Mouse (Mus musculus): ENCODE measurements around the gene Tgfb2. TPM values are rescaled to one million over a fixed set of nuclear protein-coding genes. Genes with fewer than 3 reads are reported as not detected.

Gene Tgfb2
- polyA plus RNA-seq, 1 experiment from 2014 or later = 69.0 TPM

DNA sequence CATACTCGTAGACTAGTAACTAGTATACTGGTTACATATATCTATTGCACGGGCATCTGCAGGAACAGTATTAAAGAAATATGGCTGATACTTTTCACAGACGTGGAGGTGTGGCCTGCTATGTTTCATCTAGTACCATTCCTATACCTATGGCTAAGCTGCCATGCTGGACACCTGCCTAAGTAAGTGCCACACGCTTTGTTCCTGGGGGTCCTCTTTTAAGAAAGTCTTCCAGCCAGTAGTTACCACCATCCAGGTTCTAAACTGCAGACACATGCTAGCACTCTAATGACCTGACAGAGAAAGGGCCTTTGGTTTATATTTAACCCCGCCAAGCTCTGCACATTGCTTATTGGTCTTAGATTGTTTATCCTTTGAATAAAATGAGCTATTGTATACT is 95.3 kb downstream of the Tgfb2 start:
- no peak overlapping the region for H3K4me2 ChIP-seq
- no peak overlapping the region for H3K9ac ChIP-seq
- peak overlapping the region; percentile 86 for H3K27ac ChIP-seq (ENCODE audit: poor library complexity, severe bottlenecking)
- no peaks in the 10 kb centered on the region for H3K9me3 ChIP-seq (replicated peaks)
- 82% methylated on average over 5 of the region's 5 CpGs for WGBS
- no peak for ATAC-seq (ENCODE audit: insufficient number of reproducible peaks, low FRiP score)
- H3K36me3 ChIP-seq = no peaks in the 10 kb centered on the region
- H3K4me3 ChIP-seq = no peak overlapping the region
- peaks cover 33% of the 10 kb centered on the region for H3K4me1 ChIP-seq (replicated peaks)
- H3K27me3 ChIP-seq (replicated peaks) = no peaks in the 10 kb centered on the region

GRCm38 (mm10) chr1:186609793-186610233 is 96.0 kb downstream of the Tgfb2 start:
- H3K27me3 ChIP-seq (replicated peaks) = no peaks in the 10 kb centered on the region
- H3K9me3 ChIP-seq (replicated peaks) = no peaks in the 10 kb centered on the region
- peak overlapping the region; percentile 7; the same call in 1 of the 2 replicates for H3K4me3 ChIP-seq
- peaks cover 33% of the 10 kb centered on the region for H3K4me1 ChIP-seq (replicated peaks)
- peak overlapping the region; percentile 47; the same call in 1 of the 2 replicates for H3K9ac ChIP-seq
- H3K27ac ChIP-seq (ENCODE audit: poor library complexity, severe bottlenecking) = peak overlapping the region; percentile 86
- peak overlapping the region; percentile 61 for H3K4me2 ChIP-seq
- 14% methylated on average over 8 of the region's 10 CpGs for WGBS
- ATAC-seq (ENCODE audit: insufficient number of reproducible peaks, low FRiP score) = peak; percentile 83
- no peaks in the 10 kb centered on the region for H3K36me3 ChIP-seq

DNA sequence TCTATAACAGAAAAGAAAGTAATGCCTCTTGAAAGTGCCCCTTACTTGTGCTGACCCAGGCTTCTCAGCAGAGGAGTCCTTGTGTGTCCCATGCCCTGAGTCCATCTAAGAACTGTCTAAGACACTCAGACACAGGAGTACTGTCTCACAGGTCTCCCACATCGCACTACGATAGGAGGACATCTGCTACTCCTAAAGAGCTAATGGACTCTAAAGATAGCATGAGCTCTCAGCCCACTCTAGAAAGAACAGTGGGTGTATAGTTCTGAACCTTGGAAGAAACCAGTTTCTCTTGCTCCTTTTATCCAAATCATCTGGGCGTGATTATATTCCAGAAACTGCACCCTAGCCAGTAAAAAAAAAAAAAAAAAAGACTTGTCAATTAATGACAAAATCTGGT is 97.7 kb downstream of the Tgfb2 start:
- H3K4me3 ChIP-seq = no peak overlapping the region
- WGBS = 61% methylated on average over 3 of the region's 3 CpGs
- H3K9me3 ChIP-seq (replicated peaks) = no peaks in the 10 kb centered on the region
- no peak for ATAC-seq (ENCODE audit: insufficient number of reproducible peaks, low FRiP score)
- no peak overlapping the region for H3K27ac ChIP-seq (ENCODE audit: poor library complexity, severe bottlenecking)
- H3K27me3 ChIP-seq (replicated peaks) = no peaks in the 10 kb centered on the region
- H3K4me1 ChIP-seq (replicated peaks) = peaks cover 33% of the 10 kb centered on the region
- no peak overlapping the region for H3K9ac ChIP-seq
- H3K36me3 ChIP-seq = no peaks in the 10 kb centered on the region
- no peak overlapping the region for H3K4me2 ChIP-seq

DNA sequence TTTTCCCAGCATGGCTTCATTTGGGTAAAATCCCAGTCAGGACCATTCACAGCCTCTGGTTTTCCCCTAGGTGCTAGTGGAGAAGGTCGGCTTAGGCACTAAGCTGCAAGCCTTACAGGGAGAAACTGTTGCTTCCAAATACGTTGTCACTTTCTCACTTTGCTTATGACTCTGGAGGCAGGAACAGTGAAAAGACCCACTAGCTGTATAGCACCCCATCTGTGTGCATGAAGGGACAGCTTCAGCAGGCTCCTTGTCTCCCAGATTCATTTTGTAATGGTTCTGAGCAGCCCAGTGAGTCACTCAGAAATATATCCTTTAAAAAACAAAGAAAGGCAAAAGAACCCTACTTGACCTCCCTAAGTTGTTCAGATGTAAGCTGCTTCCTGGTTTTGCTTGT is 100.2 kb downstream of the Tgfb2 start:
- Histone ChIP-seq H3K9ac (no peak overlapping the region), H3K4me2 (no peak overlapping the region), H3K27me3 (replicated peaks) (no peaks in the 10 kb centered on the region), H3K36me3 (0 out of 2 replicates have a peak, but pooled peaks cover 3% of the 10 kb centered on the region), H3K9me3 (replicated peaks) (no peaks in the 10 kb centered on the region), H3K4me1 (replicated peaks) (peaks cover 32% of the 10 kb centered on the region), H3K27ac (ENCODE audit: poor library complexity, severe bottlenecking) (peak overlapping the region; percentile 45), H3K4me3 (no peak overlapping the region)
- 35% methylated on average over 2 of the region's 2 CpGs for WGBS
- no peak for ATAC-seq (ENCODE audit: insufficient number of reproducible peaks, low FRiP score)

- H3K4me2 ChIP-seq = no peak overlapping the region
- H3K4me3 ChIP-seq = no peak overlapping the region
- H3K9ac ChIP-seq = no peak overlapping the region
- no peaks in the 10 kb centered on the region for H3K27me3 ChIP-seq (replicated peaks)
- peaks cover 18% of the 10 kb centered on the region for H3K4me1 ChIP-seq (replicated peaks)
- WGBS = 90% methylated on average over 5 of the region's 5 CpGs
- no peak overlapping the region for H3K27ac ChIP-seq (ENCODE audit: poor library complexity, severe bottlenecking)
- no peak for ATAC-seq (ENCODE audit: insufficient number of reproducible peaks, low FRiP score)
- H3K9me3 ChIP-seq (replicated peaks) = no peaks in the 10 kb centered on the region
- H3K36me3 ChIP-seq = 0 out of 2 replicates have a peak, but pooled peaks cover 7% of the 10 kb centered on the region
These were observed 101.7 kb downstream of the Tgfb2 start for GRCm38 (mm10) chr1:186604124-186604523.

DNA sequence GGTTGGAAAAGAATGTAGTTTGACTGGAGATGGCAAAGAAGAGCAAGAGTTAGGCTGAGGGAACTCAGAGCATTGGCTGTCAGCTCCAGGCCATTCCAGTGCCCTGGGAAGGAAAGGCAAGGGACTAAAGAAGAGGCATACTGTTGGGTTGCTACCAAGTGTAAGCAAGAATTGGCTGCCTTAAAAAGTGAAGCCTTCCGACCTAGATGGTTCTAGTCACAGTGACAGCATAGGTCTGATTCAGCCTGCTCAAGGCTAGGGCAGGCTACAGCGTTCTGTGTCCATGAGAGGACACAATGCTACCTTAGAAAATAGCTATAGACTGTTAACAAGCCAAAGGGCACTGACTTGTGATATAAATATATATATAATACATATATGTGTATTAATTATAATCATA is 117.6 kb downstream of the Tgfb2 start:
- Histone ChIP-seq H3K36me3 (0 out of 2 replicates have a peak, but pooled peaks cover 5% of the 10 kb centered on the region), H3K4me1 (replicated peaks) (peaks cover 51% of the 10 kb centered on the region), H3K27ac (ENCODE audit: poor library complexity, severe bottlenecking) (peak overlapping the region; percentile 91), H3K9me3 (replicated peaks) (no peaks in the 10 kb centered on the region), H3K4me2 (peak overlapping the region; percentile 40), H3K4me3 (no peak overlapping the region), H3K27me3 (replicated peaks) (no peaks in the 10 kb centered on the region), H3K9ac (no peak overlapping the region)
- 78% methylated on average over 2 of the region's 2 CpGs for WGBS
- ATAC-seq (ENCODE audit: insufficient number of reproducible peaks, low FRiP score) = no peak

DNA sequence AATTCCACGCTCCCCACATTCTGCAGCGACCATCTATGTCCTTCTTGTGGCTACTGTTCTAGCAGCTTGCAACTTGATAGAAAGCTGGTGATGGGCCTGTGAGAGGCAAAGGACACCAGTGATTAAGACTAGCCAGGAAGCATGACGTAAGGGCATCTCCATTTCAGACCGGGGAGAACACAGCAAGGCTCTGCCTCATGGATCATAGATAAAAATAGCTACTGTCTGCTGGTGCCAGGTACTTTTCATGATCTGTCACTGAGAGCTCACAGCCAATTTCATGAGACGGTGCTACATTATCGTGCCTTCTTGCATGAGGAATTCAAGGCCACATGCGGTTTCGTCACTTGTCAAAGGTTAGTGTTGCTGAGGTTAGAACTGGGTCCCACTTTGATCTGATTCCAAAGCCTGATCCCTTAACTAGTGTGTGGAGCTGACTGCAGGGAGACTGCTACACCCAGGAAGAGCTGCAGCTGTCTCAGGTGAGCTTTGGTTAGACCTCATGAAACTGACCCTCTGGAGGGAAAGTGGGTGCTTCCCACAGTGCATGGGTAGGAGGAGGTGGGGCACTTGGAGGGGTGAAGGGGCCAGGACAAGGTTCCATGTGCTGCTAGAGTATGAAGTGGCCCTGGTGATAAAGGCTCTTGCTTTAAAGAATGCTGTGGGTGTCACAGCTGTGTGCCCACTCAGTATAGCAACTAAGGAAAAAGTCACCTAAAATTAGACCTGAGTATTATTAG is 118.6 kb downstream of the Tgfb2 start:
- ATAC-seq (ENCODE audit: insufficient number of reproducible peaks, low FRiP score) = peak; percentile 77
- no peaks in the 10 kb centered on the region for H3K27me3 ChIP-seq (replicated peaks)
- 21% methylated on average over 8 of the region's 8 CpGs for WGBS
- peak overlapping the region; percentile 15; the same call in 1 of the 2 replicates for H3K4me3 ChIP-seq
- peak overlapping the region; percentile 52 for H3K4me2 ChIP-seq
- peaks cover 52% of the 10 kb centered on the region for H3K4me1 ChIP-seq (replicated peaks)
- H3K36me3 ChIP-seq = 0 out of 2 replicates have a peak, but pooled peaks cover 5% of the 10 kb centered on the region
- H3K27ac ChIP-seq (ENCODE audit: poor library complexity, severe bottlenecking) = peak overlapping the region; percentile 91
- H3K9ac ChIP-seq = peak overlapping the region; percentile 51; the same call in 1 of the 2 replicates
- H3K9me3 ChIP-seq (replicated peaks) = no peaks in the 10 kb centered on the region

DNA sequence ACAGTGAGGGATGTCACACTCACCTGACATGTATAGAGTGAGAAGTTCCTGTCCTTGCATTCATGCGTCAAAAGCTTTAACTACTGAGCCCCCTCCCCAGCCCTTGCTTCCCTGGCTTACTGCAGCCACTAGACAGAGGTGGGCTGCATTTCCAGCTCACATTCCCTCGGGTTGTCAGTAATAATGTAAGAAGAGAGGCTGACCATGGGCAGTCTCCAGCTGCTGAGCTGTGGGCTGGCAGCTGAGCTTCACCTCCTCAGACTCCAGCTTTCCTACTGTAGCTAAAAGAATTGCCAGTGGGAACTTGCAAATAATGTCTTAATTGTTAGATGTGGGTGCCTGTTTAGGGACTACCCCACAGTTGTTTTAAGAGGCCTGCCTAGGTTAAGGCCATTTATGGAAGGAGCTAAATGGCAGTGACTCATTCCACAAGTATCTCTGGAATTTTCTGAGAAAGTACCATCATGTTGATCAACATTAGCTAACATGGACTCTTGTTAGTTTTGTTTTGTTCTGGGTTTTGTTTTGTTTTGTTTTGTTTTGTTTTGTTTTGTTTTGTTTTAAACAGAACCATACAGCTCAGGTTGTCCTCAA is 120.1 kb downstream of the Tgfb2 start:
- Histone ChIP-seq H3K4me3 (no peak overlapping the region), H3K4me2 (no peak overlapping the region), H3K27me3 (replicated peaks) (no peaks in the 10 kb centered on the region), H3K9me3 (replicated peaks) (no peaks in the 10 kb centered on the region), H3K36me3 (no peaks in the 10 kb centered on the region), H3K9ac (peak overlapping the region; percentile 28; the same call in 1 of the 2 replicates), H3K27ac (ENCODE audit: poor library complexity, severe bottlenecking) (peak overlapping the region; percentile 91), H3K4me1 (replicated peaks) (peaks cover 63% of the 10 kb centered on the region)
- WGBS = 36% methylated on average over 2 of the region's 2 CpGs
- no peak for ATAC-seq (ENCODE audit: insufficient number of reproducible peaks, low FRiP score)

GRCm38 (mm10) chr1:186583933-186584332 is 121.9 kb downstream of the Tgfb2 start:
- Histone ChIP-seq H3K27ac (ENCODE audit: poor library complexity, severe bottlenecking) (no peak overlapping the region), H3K27me3 (replicated peaks) (no peaks in the 10 kb centered on the region), H3K9me3 (replicated peaks) (no peaks in the 10 kb centered on the region), H3K4me3 (no peak overlapping the region), H3K36me3 (no peaks in the 10 kb centered on the region), H3K9ac (no peak overlapping the region), H3K4me1 (replicated peaks) (peaks cover 48% of the 10 kb centered on the region), H3K4me2 (no peak overlapping the region)
- ATAC-seq (ENCODE audit: insufficient number of reproducible peaks, low FRiP score) = no peak

DNA sequence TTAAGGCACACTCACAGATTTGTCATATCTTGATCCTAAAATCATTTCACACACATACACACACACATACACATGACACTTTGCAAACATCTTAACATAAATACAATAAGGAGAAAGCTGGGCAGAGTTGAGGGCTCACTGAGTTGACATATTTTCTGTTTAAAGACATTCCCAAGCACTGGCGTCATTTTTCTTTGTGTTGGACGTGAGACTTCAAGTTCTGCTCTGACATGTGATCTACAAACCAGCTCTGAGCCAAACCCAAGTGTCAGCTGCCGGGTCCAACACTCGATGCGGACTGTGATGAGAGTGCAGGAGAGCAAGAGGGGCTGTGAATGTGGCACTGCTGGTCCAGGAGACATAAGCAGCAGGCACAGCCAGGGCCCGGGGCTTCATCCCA is 123.7 kb downstream of the Tgfb2 start:
- Histone ChIP-seq H3K36me3 (no peaks in the 10 kb centered on the region), H3K4me3 (no peak overlapping the region), H3K9me3 (replicated peaks) (no peaks in the 10 kb centered on the region), H3K27ac (ENCODE audit: poor library complexity, severe bottlenecking) (peak overlapping the region; percentile 32; the same call in 1 of the 2 replicates), H3K4me2 (no peak overlapping the region), H3K27me3 (replicated peaks) (no peaks in the 10 kb centered on the region), H3K4me1 (replicated peaks) (peaks cover 40% of the 10 kb centered on the region), H3K9ac (no peak overlapping the region)
- 72% methylated on average over 6 of the region's 6 CpGs for WGBS
- ATAC-seq (ENCODE audit: insufficient number of reproducible peaks, low FRiP score) = no peak

- no peak overlapping the region for H3K4me3 ChIP-seq
- no peaks in the 10 kb centered on the region for H3K9me3 ChIP-seq (replicated peaks)
- H3K27ac ChIP-seq (ENCODE audit: poor library complexity, severe bottlenecking) = peak overlapping the region; percentile 32; the same call in 1 of the 2 replicates
- H3K9ac ChIP-seq = no peak overlapping the region
- peaks cover 40% of the 10 kb centered on the region for H3K4me1 ChIP-seq (replicated peaks)
- no peaks in the 10 kb centered on the region for H3K27me3 ChIP-seq (replicated peaks)
- WGBS = 69% methylated on average over 2 of the region's 2 CpGs
- no peak for ATAC-seq (ENCODE audit: insufficient number of reproducible peaks, low FRiP score)
- H3K36me3 ChIP-seq = no peaks in the 10 kb centered on the region
- no peak overlapping the region for H3K4me2 ChIP-seq
These were observed 124.1 kb downstream of the Tgfb2 start for GRCm38 (mm10) chr1:186581666-186582065.

All from heart, embryonic 12.5 days (tissue).